Mouse (Mus musculus): ENCODE measurements around the gene Olfr1166.
"Not testable (repeated sequence)": the region's sequence is repeated elsewhere in the genome, so short reads cannot be mapped to it uniquely, and the experiment has no call there.

Olfr1166 gene

DNA sequence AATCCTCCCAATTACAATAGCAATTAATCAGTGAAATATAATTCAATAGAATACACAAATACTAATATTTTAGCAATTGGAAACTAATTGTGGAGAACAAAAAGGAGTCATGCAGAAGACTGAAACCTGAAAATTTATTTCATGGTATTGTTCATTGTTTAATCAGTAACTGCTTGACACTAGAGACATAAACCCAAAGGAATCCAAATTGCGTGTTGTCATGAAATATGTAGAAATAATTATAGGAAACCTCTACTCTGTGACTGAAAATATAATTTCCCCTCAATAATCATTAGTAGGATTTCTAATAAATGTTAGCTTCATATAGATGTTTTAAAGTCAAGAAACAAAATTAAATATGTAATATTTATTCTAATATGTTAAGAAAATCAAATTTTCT is at the start of gene Olfr1166:
Olfr1166 (minus strand) TSS at position 101 of the 400 bp plus-strand sequence.
- no peak for DNase-seq (ENCODE audit: low read depth, low spot score)

DNA sequence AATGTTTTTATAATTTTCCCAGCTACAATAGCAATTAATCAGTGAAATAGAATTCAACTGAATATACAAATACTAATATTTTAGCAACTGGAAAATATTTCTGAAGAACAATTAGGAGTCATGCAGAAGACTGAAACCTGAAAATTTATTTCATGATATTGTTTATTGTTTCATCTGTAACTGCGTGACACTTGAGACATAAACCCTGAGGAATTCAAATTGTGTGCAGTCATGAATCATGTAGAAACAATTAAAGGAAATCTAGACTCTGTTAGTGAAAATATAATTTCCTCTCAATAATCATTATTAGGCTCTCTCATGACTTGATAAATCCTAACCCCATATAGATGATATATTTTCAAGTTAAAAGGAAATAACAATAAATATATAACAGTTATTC is 27.0 kb upstream of the Olfr1166 start, which contains the start of gene Olfr1167:
Olfr1167 (minus strand) TSS at position 101 of the 400 bp plus-strand sequence.
- not testable (repeated sequence) for DNase-seq (ENCODE audit: low read depth, low spot score)

DNA sequence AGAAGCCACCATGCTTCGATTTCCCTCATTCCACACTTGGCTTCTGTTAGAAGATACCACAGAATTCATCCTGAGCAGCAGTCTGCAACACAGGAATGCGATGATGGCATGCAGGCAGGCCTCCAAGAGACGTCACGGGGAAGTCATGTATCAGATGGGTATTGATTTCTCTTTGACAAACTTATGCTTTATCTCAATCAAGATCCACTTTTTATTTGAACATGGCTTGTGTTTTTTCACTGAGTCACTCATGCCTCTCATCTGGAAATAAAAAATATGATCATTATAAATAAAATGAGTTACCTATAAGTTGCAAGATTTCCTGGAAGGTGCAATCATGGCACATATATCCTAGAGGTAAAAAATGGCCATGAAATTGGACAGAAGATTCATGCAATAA is 34.2 kb downstream of the Olfr1166 start, which contains the start of gene Olfr1164:
Olfr1164 (minus strand) TSS at position 101 of the 400 bp plus-strand sequence.
- no peak for DNase-seq (ENCODE audit: low read depth, low spot score)

Data from forelimb bud, embryonic 11.5 days (tissue).